Mouse (Mus musculus): ENCODE results near the gene Mettl6. TPM values are rescaled to one million over a fixed set of nuclear protein-coding genes. Genes with fewer than 3 reads are reported as not detected.
A peak's percentile ranks its signal among the peaks of the same experiment; 100 is the strongest.

Gene Mettl6
- polyA plus RNA-seq, 1 experiment: 5.9 TPM

DNA sequence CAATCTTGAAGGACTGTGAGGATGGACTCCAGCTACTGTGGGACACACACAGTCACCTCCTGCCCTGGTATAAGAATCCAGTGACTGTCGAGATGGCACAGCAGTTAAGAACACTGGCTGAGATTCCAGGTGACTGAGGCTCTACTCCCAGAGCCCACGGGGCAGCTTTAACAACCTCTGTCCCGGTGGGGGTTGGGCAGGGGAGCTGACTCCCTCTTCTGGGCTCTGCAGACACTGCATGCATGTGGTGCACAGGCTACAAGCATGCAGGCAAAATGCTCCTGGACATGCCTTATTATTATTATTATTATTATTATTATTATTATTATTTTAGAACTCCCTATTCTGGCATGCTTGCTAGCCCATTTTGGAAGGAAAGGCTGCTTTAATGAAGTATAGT lies 54.6 kb downstream of the Mettl6 start:
- WGBS: 44% methylated on average over 3 of the region's 3 CpGs
- Histone ChIP-seq H3K4me1 (ENCODE audit: control insufficient read depth, insufficient read depth, low read length) (peaks cover 3% of the 10 kb centered on the region; the same call in 1 of the 2 replicates), H3K4me3 (ENCODE audit: insufficient read depth, low read depth, low read length) (no peak overlapping the region), H3K36me3 (ENCODE audit: control insufficient read depth, insufficient read depth, low read length) (no peaks in the 10 kb centered on the region), H3K27ac (ENCODE audit: insufficient read depth, low read depth, low read length) (no peak overlapping the region), H3K27me3 (replicated peaks; ENCODE audit: control insufficient read depth, insufficient read depth, low read length) (no peaks in the 10 kb centered on the region)
- TF ChIP-seq POLR2A (IDR thresholded peaks at IDR 0.05; ENCODE audit: low read depth, low read length) (no peak), CTCF (conservative IDR thresholded peaks at IDR 0.05; ENCODE audit: insufficient read depth, insufficient read length, low read depth, low read length) (peak; percentile 46)
- DNase-seq: no peak

DNA sequence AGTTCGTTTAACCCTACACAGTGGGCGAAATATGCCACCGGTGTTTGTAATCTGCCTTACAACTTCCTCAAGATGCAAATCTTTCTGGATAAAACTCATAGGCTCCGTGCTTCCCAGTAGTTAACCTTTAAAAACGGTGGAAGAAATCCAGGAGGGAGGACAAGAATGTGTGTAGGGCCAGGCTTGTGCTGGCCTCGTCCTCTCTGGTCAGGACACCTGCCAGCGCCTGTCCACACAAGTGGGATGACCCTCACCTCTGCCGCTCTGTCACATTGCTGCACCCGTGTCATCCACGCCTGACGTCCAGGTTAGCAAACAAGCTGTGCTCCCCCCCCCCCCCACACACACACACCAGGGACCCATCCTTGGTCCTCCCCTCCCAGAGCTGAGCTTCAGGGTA lies 55.6 kb downstream of the Mettl6 start:
- 53% methylated on average over 11 of the region's 11 CpGs for WGBS
- Histone ChIP-seq H3K4me3 (ENCODE audit: insufficient read depth, low read depth, low read length) (no peak overlapping the region), H3K36me3 (ENCODE audit: control insufficient read depth, insufficient read depth, low read length) (no peaks in the 10 kb centered on the region), H3K27me3 (replicated peaks; ENCODE audit: control insufficient read depth, insufficient read depth, low read length) (no peaks in the 10 kb centered on the region), H3K4me1 (ENCODE audit: control insufficient read depth, insufficient read depth, low read length) (peaks cover 5% of the 10 kb centered on the region; the same call in 1 of the 2 replicates), H3K27ac (ENCODE audit: insufficient read depth, low read depth, low read length) (no peak overlapping the region)
- TF ChIP-seq CTCF (conservative IDR thresholded peaks at IDR 0.05; ENCODE audit: insufficient read depth, insufficient read length, low read depth, low read length) (no peak), POLR2A (IDR thresholded peaks at IDR 0.05; ENCODE audit: low read depth, low read length) (no peak)
- peak; percentile 76 for DNase-seq

DNA sequence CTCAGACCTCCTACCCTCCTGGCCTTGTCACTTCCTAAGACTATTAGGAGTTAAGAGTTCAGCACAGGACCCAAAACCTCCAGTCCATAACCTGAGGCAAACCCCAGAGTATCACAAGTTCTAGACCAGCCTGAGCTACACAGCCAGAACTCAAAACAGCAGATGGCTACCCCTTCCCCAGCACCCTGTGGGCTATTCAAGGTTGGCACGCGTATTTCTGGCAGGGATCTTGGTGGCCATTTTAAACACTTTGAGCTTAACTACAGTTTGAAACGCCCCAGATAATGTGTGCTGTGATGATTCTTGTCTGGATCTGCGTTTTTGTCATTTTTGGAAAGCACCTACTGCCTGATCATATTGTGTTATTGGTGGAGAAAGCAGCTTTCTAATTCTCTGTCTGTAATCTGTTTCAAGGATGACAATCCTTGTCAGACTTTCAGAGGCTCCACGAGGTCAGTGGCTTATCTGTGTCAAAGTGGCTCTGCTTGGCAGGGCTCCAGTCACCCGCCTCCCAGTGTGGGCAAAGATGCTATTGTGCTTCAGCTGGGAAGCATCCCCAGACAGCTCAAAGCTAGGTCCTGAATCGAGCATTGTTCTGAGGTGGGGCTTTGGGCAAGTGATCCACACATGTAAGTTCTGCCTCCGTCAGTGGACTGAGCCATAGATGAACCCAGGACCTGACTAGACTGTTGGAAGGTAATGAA lies 56.9 kb downstream of the Mettl6 start:
- TF ChIP-seq CTCF (conservative IDR thresholded peaks at IDR 0.05; ENCODE audit: insufficient read depth, insufficient read length, low read depth, low read length) (no peak), POLR2A (IDR thresholded peaks at IDR 0.05; ENCODE audit: low read depth, low read length) (no peak)
- H3K27me3 ChIP-seq (replicated peaks; ENCODE audit: control insufficient read depth, insufficient read depth, low read length): no peaks in the 10 kb centered on the region
- 75% methylated on average over 8 of the region's 8 CpGs for WGBS

DNA sequence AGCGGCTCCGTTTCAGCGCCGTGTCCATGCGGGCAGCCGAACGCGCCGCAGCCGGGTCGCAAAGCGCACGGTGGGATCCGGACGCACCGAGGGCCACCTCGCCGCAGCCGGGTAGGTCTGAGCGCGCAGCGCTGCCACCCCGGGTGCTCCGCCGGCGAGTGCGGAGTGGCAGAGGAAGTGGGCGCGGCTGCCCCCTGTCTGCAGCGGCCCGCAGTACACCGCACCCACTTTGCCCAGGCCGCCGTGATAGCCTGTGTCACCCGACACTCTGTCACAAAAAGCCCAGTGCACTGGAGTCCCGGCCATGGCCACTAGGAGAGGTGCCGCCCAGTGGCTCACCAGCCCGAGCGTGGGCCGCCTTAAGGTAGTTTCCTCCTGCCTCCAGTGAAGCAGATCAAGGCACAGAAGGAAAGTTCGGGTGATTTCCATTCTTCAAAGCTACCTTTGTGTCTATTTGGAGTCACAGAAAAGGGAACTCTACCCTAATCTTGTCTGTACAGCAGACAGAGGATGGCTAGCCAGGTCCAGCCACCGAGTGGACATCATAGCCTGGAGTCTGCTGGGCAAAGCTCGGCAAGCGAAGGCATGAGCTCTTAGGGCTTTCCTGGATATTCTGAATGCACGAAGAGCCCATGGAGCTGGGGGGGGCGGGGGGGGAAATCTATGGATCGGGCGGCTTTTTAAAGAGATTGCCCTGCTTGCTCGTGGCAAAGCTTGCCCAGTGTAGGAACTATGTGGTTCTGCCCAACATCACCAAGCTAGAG lies 58.7 kb downstream of the Mettl6 start, which contains the start of gene Sh3bp5:
Sh3bp5 (minus strand) TSS at position 149 of the 764 bp plus-strand sequence.
- H3K36me3 ChIP-seq (ENCODE audit: control insufficient read depth, insufficient read depth, low read length): no peaks in the 10 kb centered on the region
- no peaks in the 10 kb centered on the region for H3K27me3 ChIP-seq (replicated peaks; ENCODE audit: control insufficient read depth, insufficient read depth, low read length)
- peaks cover 23% of the 10 kb centered on the region for H3K4me1 ChIP-seq (ENCODE audit: control insufficient read depth, insufficient read depth, low read length)
- H3K4me3 ChIP-seq (ENCODE audit: insufficient read depth, low read depth, low read length): peak within 1 kb of the TSS; percentile 88
- peak within 1 kb of the TSS; percentile 77 for H3K27ac ChIP-seq (ENCODE audit: insufficient read depth, low read depth, low read length)
- DNase-seq: peak; percentile 97
- WGBS: 6% methylated on average over 49 of the region's 49 CpGs
- TF ChIP-seq CTCF (conservative IDR thresholded peaks at IDR 0.05; ENCODE audit: insufficient read depth, insufficient read length, low read depth, low read length) (peak; percentile 83), POLR2A (IDR thresholded peaks at IDR 0.05; ENCODE audit: low read depth, low read length) (peak; percentile 11)

More for the DNA sequence above, 56.9 kb downstream of the Mettl6 start:
- no peak overlapping the region for H3K27ac ChIP-seq (ENCODE audit: insufficient read depth, low read depth, low read length)
- H3K4me1 ChIP-seq (ENCODE audit: control insufficient read depth, insufficient read depth, low read length): peaks cover 9% of the 10 kb centered on the region
- no peaks in the 10 kb centered on the region for H3K36me3 ChIP-seq (ENCODE audit: control insufficient read depth, insufficient read depth, low read length)
- no peak overlapping the region for H3K4me3 ChIP-seq (ENCODE audit: insufficient read depth, low read depth, low read length)
- DNase-seq: no peak

DNA sequence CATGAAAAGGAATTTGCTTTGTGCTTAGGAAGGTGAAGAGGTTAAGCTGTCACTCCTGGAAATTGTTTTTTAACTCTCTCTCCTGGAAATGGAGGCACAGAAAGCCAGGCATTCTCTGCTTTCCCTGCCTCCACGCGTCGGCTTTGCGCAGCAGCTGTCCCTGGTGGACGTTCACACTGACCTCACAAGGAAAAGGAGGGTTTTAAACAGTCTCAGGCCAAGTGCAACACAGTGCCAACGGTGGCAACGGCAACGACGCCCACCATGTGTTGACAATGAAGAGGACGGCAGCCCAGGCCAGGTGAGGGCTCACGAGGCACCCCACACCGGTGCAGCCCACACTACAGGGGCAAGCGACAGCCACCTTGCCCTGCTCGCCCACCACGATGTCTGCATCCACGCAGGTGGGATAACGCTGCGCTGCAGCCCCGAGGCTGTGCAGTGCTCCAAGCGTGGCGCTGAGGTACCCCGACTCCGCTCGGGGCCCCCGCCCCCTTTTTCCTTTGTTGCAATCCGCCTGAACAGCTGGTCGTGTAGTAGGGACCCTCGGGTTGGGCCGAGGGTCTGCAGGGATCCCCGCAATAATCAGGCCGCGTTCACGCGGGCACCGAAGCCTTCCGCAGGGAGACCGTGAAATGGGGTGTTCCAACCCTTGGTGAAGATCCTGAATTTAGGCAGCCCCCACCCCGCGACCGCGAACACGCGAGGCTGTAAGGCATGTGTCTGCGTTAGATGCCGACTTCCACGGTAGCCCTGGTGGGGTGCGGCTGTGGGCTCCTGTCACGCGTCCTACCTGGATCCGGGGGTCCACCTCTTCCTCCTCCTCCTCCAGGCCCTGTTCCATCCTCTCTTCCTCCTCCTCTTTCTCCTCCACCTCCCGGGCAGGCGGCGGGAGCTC lies 59.6 kb downstream of the Mettl6 start:
- Histone ChIP-seq H3K4me3 (ENCODE audit: insufficient read depth, low read depth, low read length) (peak overlapping the region; percentile 88), H3K27ac (ENCODE audit: insufficient read depth, low read depth, low read length) (peak overlapping the region; percentile 77), H3K36me3 (ENCODE audit: control insufficient read depth, insufficient read depth, low read length) (no peaks in the 10 kb centered on the region), H3K27me3 (replicated peaks; ENCODE audit: control insufficient read depth, insufficient read depth, low read length) (no peaks in the 10 kb centered on the region), H3K4me1 (ENCODE audit: control insufficient read depth, insufficient read depth, low read length) (peaks cover 26% of the 10 kb centered on the region)
- peak; percentile 70 for DNase-seq
- WGBS: 3% methylated on average over 53 of the region's 53 CpGs
- TF ChIP-seq POLR2A (IDR thresholded peaks at IDR 0.05; ENCODE audit: low read depth, low read length) (peak; percentile 64), CTCF (conservative IDR thresholded peaks at IDR 0.05; ENCODE audit: insufficient read depth, insufficient read length, low read depth, low read length) (peak; percentile 33)

DNA sequence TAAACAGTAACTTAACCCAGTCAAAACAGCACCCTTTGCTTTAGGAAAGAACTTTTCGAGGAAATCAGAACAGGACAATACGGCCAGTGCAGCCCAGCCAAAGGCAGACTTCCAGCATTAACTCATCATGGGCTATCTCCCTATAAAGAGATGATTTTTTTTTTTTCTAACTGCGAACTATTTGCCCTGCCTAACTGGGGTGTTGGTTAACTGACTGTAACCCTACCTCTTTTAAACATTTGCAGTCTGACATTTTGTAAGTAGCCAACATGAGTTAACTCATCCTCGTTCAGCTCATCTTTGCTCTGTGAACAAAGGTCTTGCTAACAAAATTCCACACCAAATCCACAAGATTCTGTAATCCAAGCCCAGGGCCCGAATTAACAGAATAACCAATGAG lies 60.4 kb downstream of the Mettl6 start:
- no peaks in the 10 kb centered on the region for H3K36me3 ChIP-seq (ENCODE audit: control insufficient read depth, insufficient read depth, low read length)
- 37% methylated on average over 5 of the region's 5 CpGs for WGBS
- H3K4me3 ChIP-seq (ENCODE audit: insufficient read depth, low read depth, low read length): no peak overlapping the region
- H3K4me1 ChIP-seq (ENCODE audit: control insufficient read depth, insufficient read depth, low read length): peaks cover 26% of the 10 kb centered on the region
- peak overlapping the region; percentile 86; the same call in 1 of the 2 replicates for H3K27ac ChIP-seq (ENCODE audit: insufficient read depth, low read depth, low read length)
- H3K27me3 ChIP-seq (replicated peaks; ENCODE audit: control insufficient read depth, insufficient read depth, low read length): no peaks in the 10 kb centered on the region
- TF ChIP-seq CTCF (conservative IDR thresholded peaks at IDR 0.05; ENCODE audit: insufficient read depth, insufficient read length, low read depth, low read length): no peak
- no peak for TF ChIP-seq POLR2A (IDR thresholded peaks at IDR 0.05; ENCODE audit: low read depth, low read length)
- peak; percentile 84 for DNase-seq

All from kidney, adult 2 months (tissue).